Mouse (Mus musculus): ENCODE measurements around the gene Olfr738.

- TF ChIP-seq POLR2A (IDR thresholded peaks at IDR 0.05; ENCODE audit: extremely low read depth, insufficient read depth, low read length) (no peak), CTCF (IDR thresholded peaks at IDR 0.05; ENCODE audit: low read depth, low read length) (no peak)
Measured at GRCm38 (mm10) chr14:50380863-50381262, 26.5 kb upstream of the Olfr738 start, which contains the start of gene Olfr736.
